Mouse (Mus musculus) heart, embryonic 12.5 days (tissue): ENCODE results near the gene Ccdc85a. TPM values are rescaled to one million over a fixed set of nuclear protein-coding genes. Genes with fewer than 3 reads are reported as not detected.

ENCODE experiments used
- ATAC-seq: fragments of 200-750 bp; cut with Nextera tagmentation; 2 replicates; pipeline ENCODE4 v1.8.0; 2017; ENCODE audit warnings: moderate TSS enrichment, moderate library complexity; ENCODE audit not compliant: insufficient number of reproducible peaks, low FRiP score
- H3K27ac ChIP-seq: fragments of 300-500 bp; sonication (generic); 2 replicates; pipeline ENCODE4 v1.5.1; 2016; ENCODE audit warnings: mild to moderate bottlenecking, moderate library complexity; ENCODE audit not compliant: poor library complexity, severe bottlenecking
- H3K27me3 ChIP-seq: fragments of 300-500 bp; sonication (generic); replicated peaks from 2 replicates; pipeline ENCODE4 v1.6.1; 2016; ENCODE audit warnings: mild to moderate bottlenecking, moderate library complexity
- H3K36me3 ChIP-seq: fragments of 300-500 bp; sonication (generic); 2 replicates; pipeline ENCODE4 v1.6.1; 2016; ENCODE audit warnings: mild to moderate bottlenecking, moderate library complexity
- H3K4me1 ChIP-seq: fragments of 300-500 bp; sonication (generic); replicated peaks from 2 replicates; pipeline ENCODE4 v1.6.1; 2016; ENCODE audit warnings: mild to moderate bottlenecking
- H3K4me2 ChIP-seq: fragments of 300-500 bp; sonication (generic); 2 replicates; pipeline ENCODE4 v1.6.1; 2016; ENCODE audit warnings: mild to moderate bottlenecking, moderate library complexity
- H3K4me3 ChIP-seq: fragments of 300-500 bp; sonication (generic); 2 replicates; pipeline ENCODE4 v1.5.1; 2016; ENCODE audit warnings: mild to moderate bottlenecking
- H3K9ac ChIP-seq: fragments of 300-500 bp; sonication (generic); 2 replicates; pipeline ENCODE4 v1.6.1; 2016; ENCODE audit warnings: mild to moderate bottlenecking, moderate library complexity
- H3K9me3 ChIP-seq: fragments of 300-500 bp; sonication (generic); replicated peaks from 2 replicates; pipeline ENCODE4 v1.6.1; 2016; ENCODE audit warnings: mild to moderate bottlenecking, moderate library complexity
- WGBS: fragments of 180-500 bp; shearing (Covaris S2); methylation state at CpG from one replicate; pipeline ENCODE4 v1.1.7; 2016; 5-methylcytosine and 5-hydroxymethylcytosine counted together
- polyA plus RNA-seq: library from polyadenylated mRNA; unstranded; fragments of >200 nt; fragmentation: Nextera tagmentation; extraction: Ambion mirVana; gene quantifications from 2 replicates; pipeline ENCODE4 v1.2.1, GENCODE M21; 2016

Gene Ccdc85a
- polyA plus RNA-seq, 1 experiment from 2014 or later = 1.6 TPM

GRCm38 (mm10) chr11:28533286-28533685 is 50.8 kb downstream of the Ccdc85a start:
- Histone ChIP-seq H3K9ac (no peak overlapping the region), H3K4me3 (no peak overlapping the region), H3K36me3 (no peaks in the 10 kb centered on the region), H3K9me3 (peaks cover 11% of the 10 kb centered on the region), H3K4me1 (no peaks in the 10 kb centered on the region), H3K4me2 (no peak overlapping the region), H3K27ac (no peak overlapping the region), H3K27me3 (no peaks in the 10 kb centered on the region)
- no peak for ATAC-seq
- WGBS = 83% methylated on average over 2 of the region's 2 CpGs

- Histone ChIP-seq H3K9ac (no peak overlapping the region), H3K4me2 (no peak overlapping the region), H3K4me3 (no peak overlapping the region), H3K9me3 (peaks cover 4% of the 10 kb centered on the region), H3K4me1 (no peaks in the 10 kb centered on the region), H3K36me3 (no peaks in the 10 kb centered on the region), H3K27ac (no peak overlapping the region), H3K27me3 (no peaks in the 10 kb centered on the region)
- no peak for ATAC-seq
Observed at GRCm38 (mm10) chr11:28501190-28501589, 82.9 kb downstream of the Ccdc85a start.

- H3K4me3 ChIP-seq = no peak overlapping the region
- ATAC-seq = no peak
- H3K36me3 ChIP-seq = no peaks in the 10 kb centered on the region
- H3K9me3 ChIP-seq = no peaks in the 10 kb centered on the region; the same call in 1 of the 2 replicates
- H3K9ac ChIP-seq = no peak overlapping the region
- H3K4me2 ChIP-seq = no peak overlapping the region
- H3K27ac ChIP-seq = no peak overlapping the region
- no peaks in the 10 kb centered on the region for H3K4me1 ChIP-seq
- no peaks in the 10 kb centered on the region for H3K27me3 ChIP-seq
Observed at GRCm38 (mm10) chr11:28497034-28497433, 87.1 kb downstream of the Ccdc85a start.

GRCm38 (mm10) chr11:28493362-28493761 is 90.8 kb downstream of the Ccdc85a start:
- no peak overlapping the region for H3K27ac ChIP-seq
- no peak overlapping the region for H3K9ac ChIP-seq
- H3K4me2 ChIP-seq = no peak overlapping the region
- ATAC-seq = no peak
- no peaks in the 10 kb centered on the region for H3K36me3 ChIP-seq
- H3K4me1 ChIP-seq = no peaks in the 10 kb centered on the region
- no peaks in the 10 kb centered on the region for H3K27me3 ChIP-seq
- H3K9me3 ChIP-seq = no peaks in the 10 kb centered on the region; the same call in 1 of the 2 replicates
- H3K4me3 ChIP-seq = no peak overlapping the region

GRCm38 (mm10) chr11:28491330-28491729 is 92.8 kb downstream of the Ccdc85a start:
- Histone ChIP-seq H3K4me2 (no peak overlapping the region), H3K36me3 (no peaks in the 10 kb centered on the region), H3K9me3 (no peaks in the 10 kb centered on the region), H3K27me3 (no peaks in the 10 kb centered on the region), H3K4me1 (no peaks in the 10 kb centered on the region), H3K27ac (no peak overlapping the region), H3K9ac (no peak overlapping the region), H3K4me3 (no peak overlapping the region)
- WGBS = 56% methylated on average over 1 of the region's 1 CpGs
- ATAC-seq = no peak

- H3K27ac ChIP-seq = no peak overlapping the region
- no peaks in the 10 kb centered on the region for H3K36me3 ChIP-seq
- 58% methylated on average over 4 of the region's 4 CpGs for WGBS
- no peaks in the 10 kb centered on the region for H3K4me1 ChIP-seq
- no peak overlapping the region for H3K4me2 ChIP-seq
- H3K9ac ChIP-seq = no peak overlapping the region
- ATAC-seq = no peak
- no peaks in the 10 kb centered on the region for H3K9me3 ChIP-seq
- no peaks in the 10 kb centered on the region for H3K27me3 ChIP-seq
- H3K4me3 ChIP-seq = no peak overlapping the region
Observed at GRCm38 (mm10) chr11:28484083-28484729, 99.9 kb downstream of the Ccdc85a start.

GRCm38 (mm10) chr11:28477088-28477487 is 107.0 kb downstream of the Ccdc85a start:
- H3K27me3 ChIP-seq = no peaks in the 10 kb centered on the region
- no peak overlapping the region for H3K4me3 ChIP-seq
- no peaks in the 10 kb centered on the region for H3K4me1 ChIP-seq
- no peaks in the 10 kb centered on the region for H3K36me3 ChIP-seq
- no peak for ATAC-seq
- H3K9me3 ChIP-seq = no peaks in the 10 kb centered on the region
- no peak overlapping the region for H3K27ac ChIP-seq
- 91% methylated on average over 1 of the region's 1 CpGs for WGBS
- no peak overlapping the region for H3K9ac ChIP-seq
- H3K4me2 ChIP-seq = no peak overlapping the region

- H3K4me1 ChIP-seq = no peaks in the 10 kb centered on the region
- no peaks in the 10 kb centered on the region for H3K27me3 ChIP-seq
- H3K36me3 ChIP-seq = no peaks in the 10 kb centered on the region
- no peak for ATAC-seq
- H3K27ac ChIP-seq = no peak overlapping the region
- no peaks in the 10 kb centered on the region for H3K9me3 ChIP-seq
- H3K9ac ChIP-seq = no peak overlapping the region
- no peak overlapping the region for H3K4me2 ChIP-seq
- no peak overlapping the region for H3K4me3 ChIP-seq
Observed at GRCm38 (mm10) chr11:28465726-28466125, 118.4 kb downstream of the Ccdc85a start.

GRCm38 (mm10) chr11:28464926-28465325 is 119.2 kb downstream of the Ccdc85a start:
- ATAC-seq = no peak
- Histone ChIP-seq H3K9me3 (no peaks in the 10 kb centered on the region), H3K4me2 (no peak overlapping the region), H3K36me3 (no peaks in the 10 kb centered on the region), H3K4me3 (no peak overlapping the region), H3K27ac (no peak overlapping the region), H3K4me1 (no peaks in the 10 kb centered on the region), H3K27me3 (no peaks in the 10 kb centered on the region), H3K9ac (no peak overlapping the region)
- WGBS = 66% methylated on average over 1 of the region's 1 CpGs

- H3K36me3 ChIP-seq = no peaks in the 10 kb centered on the region
- 84% methylated on average over 1 of the region's 1 CpGs for WGBS
- no peak overlapping the region for H3K4me2 ChIP-seq
- no peaks in the 10 kb centered on the region for H3K4me1 ChIP-seq
- H3K9ac ChIP-seq = no peak overlapping the region
- ATAC-seq = no peak
- H3K9me3 ChIP-seq = no peaks in the 10 kb centered on the region
- H3K27me3 ChIP-seq = no peaks in the 10 kb centered on the region
- no peak overlapping the region for H3K4me3 ChIP-seq
- H3K27ac ChIP-seq = no peak overlapping the region
Observed at GRCm38 (mm10) chr11:28459165-28459564, 125.0 kb downstream of the Ccdc85a start.

- no peak for ATAC-seq
- Histone ChIP-seq H3K4me3 (no peak overlapping the region), H3K9ac (no peak overlapping the region), H3K27me3 (no peaks in the 10 kb centered on the region), H3K4me1 (no peaks in the 10 kb centered on the region), H3K4me2 (no peak overlapping the region), H3K36me3 (no peaks in the 10 kb centered on the region), H3K27ac (no peak overlapping the region), H3K9me3 (no peaks in the 10 kb centered on the region)
Observed at GRCm38 (mm10) chr11:28439877-28440276, 144.2 kb downstream of the Ccdc85a start.

- no peaks in the 10 kb centered on the region for H3K27me3 ChIP-seq
- 75% methylated on average over 2 of the region's 2 CpGs for WGBS
- no peaks in the 10 kb centered on the region for H3K4me1 ChIP-seq
- no peak for ATAC-seq
- H3K9ac ChIP-seq = no peak overlapping the region
- no peaks in the 10 kb centered on the region for H3K36me3 ChIP-seq
- H3K4me2 ChIP-seq = no peak overlapping the region
- no peak overlapping the region for H3K4me3 ChIP-seq
- H3K9me3 ChIP-seq = no peaks in the 10 kb centered on the region
- no peak overlapping the region for H3K27ac ChIP-seq
Observed at GRCm38 (mm10) chr11:28422451-28423231, 161.5 kb downstream of the Ccdc85a start.
